Comparison of ENCODE assay signal across 12 mouse cellular contexts in the genomic region with DNA sequence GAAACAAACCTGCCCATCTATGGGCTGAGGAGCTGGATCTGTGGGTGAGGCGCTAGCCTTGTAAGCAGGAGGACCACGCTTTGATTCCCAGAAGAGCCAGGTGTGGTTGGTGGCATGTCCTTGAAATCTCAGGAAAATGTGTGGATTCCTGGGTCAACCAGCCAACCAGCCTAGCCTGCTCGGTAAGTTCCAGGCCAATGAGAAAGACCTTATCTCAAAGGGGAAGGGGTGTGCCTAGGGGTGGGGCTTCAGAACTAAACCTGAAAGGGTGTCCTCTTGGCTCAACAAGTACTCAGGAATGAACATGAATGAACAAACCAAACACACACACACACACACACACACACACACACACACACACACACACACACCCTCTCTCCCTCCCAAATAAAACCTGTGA.
A peak's percentile ranks its signal among the peaks of the same experiment; 100 is the strongest.
DNase-seq lines count a peak whose midpoint lies in the region; ATAC-seq and TF ChIP-seq lines count a peak whose summit lies in the region.
"Had no signal": no experiment of that assay in that cellular context is flagged by ENCODE, and none has a peak within 500 bp of the region (broad histone marks: within the 10 kb centered on the region; RNA-seq: fewer than 3 reads in every experiment).

No protein-coding gene starts in this region.

- no peaks in the 10 kb centered on the region for H3K27me3 ChIP-seq in heart, embryonic 16.5 days (ENCODE audit: control insufficient read depth, insufficient read depth, low read length)
- no peaks in the 10 kb centered on the region for H3K27me3 ChIP-seq in embryonic facial prominence, embryonic 13.5 days
- H3K27me3 ChIP-seq in stomach, embryonic 15.5 days (replicated peaks), result no peaks in the 10 kb centered on the region
- no peaks in the 10 kb centered on the region for H3K27me3 ChIP-seq in hindbrain, embryonic 13.5 days
- H3K27me3 ChIP-seq in midbrain, postnatal 0 days (ENCODE audit: insufficient read depth, low read length), result no peaks in the 10 kb centered on the region
- H3K27me3 ChIP-seq: limb, embryonic 15.5 days had no signal

- H3K27ac ChIP-seq in heart, embryonic 16.5 days (ENCODE audit: low read length), result peak overlapping the region; percentile 84
- 0 out of 2 replicates have a peak overlapping the region, but pooled peaks have one; percentile 39 for H3K27ac ChIP-seq in embryonic facial prominence, embryonic 13.5 days
- peak overlapping the region; percentile 79 for H3K27ac ChIP-seq in stomach, embryonic 15.5 days
- no peak overlapping the region for H3K27ac ChIP-seq in hindbrain, embryonic 13.5 days
- no peak overlapping the region for H3K27ac ChIP-seq in midbrain, postnatal 0 days (ENCODE audit: low read depth, low read length)
- H3K27ac ChIP-seq: limb, embryonic 15.5 days had no signal

- ATAC-seq in heart, embryonic 16.5 days (replicated peaks; ENCODE audit: extremely low read depth, insufficient read depth, low FRiP score), result no peak
- ATAC-seq in embryonic facial prominence, embryonic 13.5 days (ENCODE audit: insufficient number of reproducible peaks, insufficient read depth, low FRiP score, low TSS enrichment, low read depth), result no peak
- peak; percentile 88 for ATAC-seq in stomach, embryonic 15.5 days (ENCODE audit: insufficient read depth, low FRiP score, low read depth)
- ATAC-seq in hindbrain, embryonic 13.5 days (ENCODE audit: low FRiP score), result no peak
- ATAC-seq in midbrain, postnatal 0 days (ENCODE audit: low FRiP score), result no peak
- ATAC-seq: inflammation-experienced regulatory T-cells, adult 6 months had no signal

- WGBS in heart, embryonic 16.5 days, result 66% methylated on average over 3 of the region's 3 CpGs
- 66% methylated on average over 3 of the region's 3 CpGs for WGBS in embryonic facial prominence, embryonic 13.5 days
- 55% methylated on average over 3 of the region's 3 CpGs for WGBS in stomach, embryonic 15.5 days
- WGBS in hindbrain, embryonic 13.5 days, result 78% methylated on average over 3 of the region's 3 CpGs
- WGBS in midbrain, postnatal 0 days, result 86% methylated on average over 3 of the region's 3 CpGs

- no peak overlapping the region for H3K9ac ChIP-seq in heart, embryonic 16.5 days (ENCODE audit: low read length)
- H3K9ac ChIP-seq in embryonic facial prominence, embryonic 13.5 days, result no peak overlapping the region
- no peak overlapping the region for H3K9ac ChIP-seq in stomach, embryonic 15.5 days
- H3K9ac ChIP-seq in hindbrain, embryonic 13.5 days, result no peak overlapping the region
- H3K9ac ChIP-seq in midbrain, postnatal 0 days (replicated peaks; ENCODE audit: low read length, poor library complexity, severe bottlenecking), result no peak overlapping the region
- H3K9ac ChIP-seq: limb, embryonic 15.5 days had no signal

- no peaks in the 10 kb centered on the region for H3K9me3 ChIP-seq in heart, embryonic 16.5 days (replicated peaks; ENCODE audit: control insufficient read depth, low read length)
- H3K9me3 ChIP-seq in embryonic facial prominence, embryonic 13.5 days, result no peaks in the 10 kb centered on the region
- no peaks in the 10 kb centered on the region for H3K9me3 ChIP-seq in stomach, embryonic 15.5 days
- no peaks in the 10 kb centered on the region for H3K9me3 ChIP-seq in hindbrain, embryonic 13.5 days
- H3K9me3 ChIP-seq in midbrain, postnatal 0 days (ENCODE audit: low read length), result no peaks in the 10 kb centered on the region
- H3K9me3 ChIP-seq: limb, embryonic 15.5 days had no signal

- H3K36me3 ChIP-seq in heart, embryonic 16.5 days (ENCODE audit: control insufficient read depth, insufficient read depth), result 0 out of 2 replicates have a peak, but pooled peaks cover 3% of the 10 kb centered on the region
- H3K36me3 ChIP-seq in embryonic facial prominence, embryonic 13.5 days, result peaks cover 2% of the 10 kb centered on the region
- H3K36me3 ChIP-seq in stomach, embryonic 15.5 days, result no peaks in the 10 kb centered on the region
- peaks cover 7% of the 10 kb centered on the region; the same call in 1 of the 2 replicates for H3K36me3 ChIP-seq in hindbrain, embryonic 13.5 days
- H3K36me3 ChIP-seq in midbrain, postnatal 0 days (ENCODE audit: insufficient read depth, low read length), result no peaks in the 10 kb centered on the region
- H3K36me3 ChIP-seq: limb, embryonic 15.5 days had no signal

- H3K4me2 ChIP-seq in heart, embryonic 16.5 days (ENCODE audit: low read depth, low read length), result no peak overlapping the region
- H3K4me2 ChIP-seq in embryonic facial prominence, embryonic 13.5 days, result no peak overlapping the region
- H3K4me2 ChIP-seq in stomach, embryonic 15.5 days, result no peak overlapping the region
- H3K4me2 ChIP-seq in hindbrain, embryonic 13.5 days, result no peak overlapping the region
- no peak overlapping the region for H3K4me2 ChIP-seq in midbrain, postnatal 0 days (ENCODE audit: low read depth, low read length, poor library complexity, severe bottlenecking)
- H3K4me2 ChIP-seq: limb, embryonic 15.5 days had no signal

- no peak overlapping the region for H3K4me3 ChIP-seq in heart, embryonic 16.5 days (ENCODE audit: low read length)
- no peak overlapping the region for H3K4me3 ChIP-seq in embryonic facial prominence, embryonic 13.5 days
- H3K4me3 ChIP-seq in stomach, embryonic 15.5 days (replicated peaks), result no peak overlapping the region
- H3K4me3 ChIP-seq in hindbrain, embryonic 13.5 days, result no peak overlapping the region
- H3K4me3 ChIP-seq in midbrain, postnatal 0 days (ENCODE audit: low read depth, low read length), result no peak overlapping the region
- H3K4me3 ChIP-seq: limb, embryonic 15.5 days had no signal

- H3K4me1 ChIP-seq in heart, embryonic 16.5 days (ENCODE audit: control insufficient read depth, insufficient read depth, low read length), result peaks cover 52% of the 10 kb centered on the region
- H3K4me1 ChIP-seq in embryonic facial prominence, embryonic 13.5 days, result peaks cover 51% of the 10 kb centered on the region
- peaks cover 47% of the 10 kb centered on the region for H3K4me1 ChIP-seq in stomach, embryonic 15.5 days
- H3K4me1 ChIP-seq in hindbrain, embryonic 13.5 days (replicated peaks), result peaks cover 50% of the 10 kb centered on the region
- no peaks in the 10 kb centered on the region for H3K4me1 ChIP-seq in midbrain, postnatal 0 days (ENCODE audit: insufficient read depth, low read length)

- no peak for TF ChIP-seq CTCF in midbrain, postnatal 0 days (IDR thresholded peaks at IDR 0.05)

- no peak for DNase-seq in heart, postnatal 4 days
- peak; percentile 83 to 89 for DNase-seq in lung, adult 18-20 months
- no peak for DNase-seq in cerebellum, adult 8-10 months
- no peak for DNase-seq in midbrain, postnatal 0 days (ENCODE audit: low spot score)
- DNase-seq: cerebellum, postnatal 36 days; thymus, postnatal 25 days had no signal

Comparison
In these comparisons a context has a peak if more than half of its experiments do, and no peak if none do; other contexts are left out.
1. H3K27ac ChIP-seq: peak in heart, embryonic 16.5 days (single experiment), embryonic facial prominence, embryonic 13.5 days (single experiment) and stomach, embryonic 15.5 days (single experiment); none in hindbrain, embryonic 13.5 days (single experiment) and midbrain, postnatal 0 days (single experiment).
2. DNase-seq: peak in lung, adult 18-20 months (2 of 2); none in heart, postnatal 4 days (single experiment), cerebellum, adult 8-10 months (single experiment) and midbrain, postnatal 0 days (single experiment).